Mouse (Mus musculus): ENCODE data around the gene Chd8. TPM values are rescaled to one million over a fixed set of nuclear protein-coding genes. Genes with fewer than 3 reads are reported as not detected.
"Not testable (repeated sequence)": the region's sequence is repeated elsewhere in the genome, so short reads cannot be mapped to it uniquely, and the experiment has no call there.

Chd8 gene
- 33.8 and 40.5 TPM in 2 replicates for polyA plus RNA-seq (2015; fragmentation: Nextera tagmentation; extraction: Ambion mirVana)

DNA sequence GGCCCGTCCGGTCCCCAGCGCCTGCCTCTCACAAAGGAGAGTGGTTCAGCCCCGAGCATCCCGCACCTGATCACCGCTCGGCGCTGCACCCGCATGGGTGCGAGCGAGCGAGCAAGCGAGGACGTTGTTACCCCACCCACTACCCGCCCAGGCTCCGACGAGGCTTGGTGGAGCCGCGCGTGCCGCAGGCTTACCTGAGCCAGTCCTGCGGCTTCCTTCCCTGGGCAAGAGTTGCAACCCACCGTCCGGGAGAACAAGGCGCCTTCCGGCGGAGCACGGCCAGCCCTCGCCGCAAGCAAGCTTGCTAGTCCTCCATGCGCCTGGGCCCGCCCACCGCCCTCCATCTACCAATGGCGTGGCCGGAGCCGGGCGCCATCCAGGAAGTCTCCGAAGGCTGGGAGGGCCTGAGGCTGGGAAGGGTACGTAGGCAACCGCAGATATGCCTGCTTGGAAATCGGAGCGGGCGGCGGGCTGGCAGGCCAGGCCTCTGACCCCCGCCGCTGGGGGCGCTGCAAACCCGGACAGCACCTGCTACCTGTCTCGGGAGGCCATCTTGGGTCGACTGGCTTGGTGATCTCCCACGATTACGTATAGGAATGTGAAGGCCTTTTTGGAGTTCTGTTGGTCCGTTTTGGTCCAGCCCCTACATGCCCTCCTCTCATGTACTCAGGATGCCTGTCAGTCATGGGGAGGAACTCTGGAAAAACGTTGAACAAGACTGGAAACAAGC lies at the start of gene Chd8:
Gene Chd8, minus strand, starts transcription at position 297 of the 730 bp plus-strand sequence.
- Histone ChIP-seq H3K27ac (peak within 1 kb of the TSS; percentile 97), H3K36me3 (peaks cover 16% of the 10 kb centered on the region), H3K27me3 (no peaks in the 10 kb centered on the region), H3K9ac (peak within 1 kb of the TSS; percentile 81), H3K4me2 (peak within 1 kb of the TSS; percentile 75), H3K4me3 (replicated peaks) (peak within 1 kb of the TSS; percentile 81), H3K4me1 (peaks cover 18% of the 10 kb centered on the region), H3K9me3 (replicated peaks) (no peaks in the 10 kb centered on the region)
- peak; percentile 100 for ATAC-seq (replicated peaks; ENCODE audit: low FRiP score)
- under 1% methylated on average over 54 of the region's 54 CpGs for WGBS

DNA sequence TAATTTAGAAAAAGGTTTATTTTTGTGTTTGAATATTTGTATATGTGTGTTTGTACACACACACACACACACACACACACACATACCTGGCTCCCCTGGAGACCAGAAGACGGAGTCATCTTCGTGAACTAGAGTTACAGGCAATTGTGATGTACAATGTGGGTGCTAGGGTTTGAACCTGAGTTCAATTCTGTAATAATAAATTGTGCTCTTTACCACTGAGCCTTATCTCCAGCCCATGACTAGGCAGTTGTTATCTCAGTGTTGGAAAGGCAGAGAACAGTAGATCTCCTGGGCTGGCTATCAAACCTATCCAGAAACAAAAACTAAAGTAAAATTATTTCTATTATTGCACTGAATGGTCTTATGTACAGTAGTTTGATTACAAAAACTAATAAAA lies 48.5 kb upstream of the Chd8 start:
- WGBS = 95% methylated on average over 2 of the region's 2 CpGs
- Histone ChIP-seq H3K27me3 (no peaks in the 10 kb centered on the region), H3K9ac (no peak overlapping the region), H3K4me1 (peaks cover 7% of the 10 kb centered on the region; the same call in 1 of the 2 replicates), H3K4me3 (replicated peaks) (no peak overlapping the region), H3K36me3 (peaks cover 22% of the 10 kb centered on the region), H3K9me3 (replicated peaks) (no peaks in the 10 kb centered on the region), H3K27ac (no peak overlapping the region), H3K4me2 (no peak overlapping the region)
- no peak for ATAC-seq (replicated peaks; ENCODE audit: low FRiP score)

DNA sequence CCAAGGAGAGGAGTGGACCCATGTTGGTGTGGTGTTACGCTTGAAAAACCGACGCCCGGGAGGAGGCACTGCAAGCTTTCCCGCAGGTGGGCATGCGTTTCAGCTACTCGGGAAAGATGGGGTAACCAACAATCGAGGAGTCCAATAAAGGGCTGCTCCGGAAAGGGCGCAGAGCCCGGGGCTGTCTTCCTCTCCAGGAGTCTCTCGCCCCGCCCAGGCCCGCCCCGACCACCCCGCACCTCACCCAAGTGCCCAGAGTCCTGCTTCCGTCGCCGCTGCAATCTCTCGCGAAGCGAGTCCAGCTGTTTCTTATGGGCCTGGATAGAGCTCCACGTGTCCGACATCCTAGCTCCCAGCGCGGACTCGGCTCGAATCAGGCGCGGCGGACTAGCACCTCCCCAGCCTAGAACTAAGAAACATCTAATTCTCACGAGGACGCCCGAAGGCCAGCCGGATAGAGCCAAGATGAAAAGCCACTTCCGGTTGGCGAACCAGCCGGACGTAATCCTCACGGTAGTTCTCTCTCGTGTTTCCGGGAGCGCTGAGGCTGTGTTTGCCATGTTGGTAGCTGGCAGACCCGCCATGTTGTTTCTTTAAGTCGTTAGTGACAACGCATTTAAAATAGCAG lies 47.2 kb upstream of the Chd8 start, which contains the start of gene Mettl3:
Gene Mettl3, minus strand, starts transcription at position 485 of the 628 bp plus-strand sequence.
- under 1% methylated on average over 46 of the region's 46 CpGs for WGBS
- H3K9ac ChIP-seq = peak within 1 kb of the TSS; percentile 57
- H3K36me3 ChIP-seq = peaks cover 19% of the 10 kb centered on the region
- H3K9me3 ChIP-seq (replicated peaks) = no peaks in the 10 kb centered on the region
- peaks cover 7% of the 10 kb centered on the region; the same call in 1 of the 2 replicates for H3K4me1 ChIP-seq
- peak within 1 kb of the TSS; percentile 98 for H3K27ac ChIP-seq
- peak within 1 kb of the TSS; percentile 57 for H3K4me2 ChIP-seq
- H3K27me3 ChIP-seq = no peaks in the 10 kb centered on the region
- peak within 1 kb of the TSS; percentile 65 for H3K4me3 ChIP-seq (replicated peaks)
- ATAC-seq (replicated peaks; ENCODE audit: low FRiP score) = peak; percentile 96

DNA sequence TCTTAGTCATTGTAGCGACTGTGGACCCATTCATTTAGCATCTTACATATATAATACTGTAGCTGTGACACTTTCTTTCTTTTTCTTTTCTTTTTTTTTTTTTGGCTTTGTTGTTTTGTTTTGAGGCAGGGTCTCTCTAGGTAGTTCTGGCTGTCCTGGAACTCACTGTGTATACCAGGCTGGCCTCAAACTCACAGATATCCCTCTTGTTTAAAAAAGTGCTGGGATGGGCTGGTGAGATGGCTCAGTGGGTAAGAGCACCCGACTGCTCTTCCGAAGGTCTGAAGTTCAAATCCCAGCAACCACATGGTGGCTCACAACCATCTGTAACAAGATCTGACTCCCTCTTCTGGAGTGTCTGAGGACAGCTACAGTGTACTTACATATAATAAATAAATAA lies 45.9 kb upstream of the Chd8 start:
- H3K36me3 ChIP-seq = peaks cover 22% of the 10 kb centered on the region
- not testable (repeated sequence) for ATAC-seq (replicated peaks; ENCODE audit: low FRiP score); H3K27ac ChIP-seq; H3K4me2 ChIP-seq; H3K9me3 ChIP-seq (replicated peaks); H3K4me1 ChIP-seq; H3K4me3 ChIP-seq (replicated peaks); H3K9ac ChIP-seq; H3K27me3 ChIP-seq
- WGBS = 89% methylated on average over 3 of the region's 3 CpGs

DNA sequence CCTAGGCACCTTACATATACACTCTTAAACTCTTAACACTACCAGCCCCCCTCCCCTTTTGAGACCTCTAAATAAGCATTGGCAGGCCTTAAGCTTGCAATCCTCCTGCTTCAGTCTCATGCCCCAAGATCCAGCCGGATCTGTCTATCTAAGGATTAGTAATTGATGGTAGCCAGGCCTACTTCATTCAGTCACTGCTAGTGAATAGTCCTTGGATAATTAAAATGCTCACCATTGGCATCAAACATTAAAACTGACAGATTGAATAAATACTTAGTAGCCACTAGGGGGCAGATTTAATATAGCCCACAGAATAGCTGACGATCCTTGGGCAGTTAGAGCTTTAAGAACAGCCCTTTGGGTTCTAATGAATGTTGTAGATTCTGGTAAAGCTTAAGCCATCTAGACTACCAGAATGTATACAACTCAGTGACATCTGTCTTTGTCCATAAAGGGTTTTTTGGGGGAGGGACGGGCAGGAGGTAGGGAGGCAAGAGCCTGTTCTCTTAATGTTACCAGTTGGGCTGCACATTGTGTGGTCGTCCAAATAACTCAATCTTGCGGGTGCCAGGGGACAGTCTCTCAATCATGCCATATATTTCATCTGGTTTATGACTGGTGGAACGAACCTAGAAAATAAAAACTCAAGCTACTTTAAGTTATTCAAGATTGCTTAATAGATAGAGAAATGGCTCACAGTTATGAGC lies 38.1 kb upstream of the Chd8 start:
- H3K36me3 ChIP-seq = peaks cover 92% of the 10 kb centered on the region
- no peak overlapping the region for H3K4me3 ChIP-seq (replicated peaks)
- no peak overlapping the region for H3K4me2 ChIP-seq
- no peak overlapping the region for H3K27ac ChIP-seq
- no peaks in the 10 kb centered on the region for H3K27me3 ChIP-seq
- peak; percentile 37 for ATAC-seq (replicated peaks; ENCODE audit: low FRiP score)
- H3K9ac ChIP-seq = no peak overlapping the region
- H3K4me1 ChIP-seq = no peaks in the 10 kb centered on the region
- H3K9me3 ChIP-seq (replicated peaks) = no peaks in the 10 kb centered on the region
- WGBS = 67% methylated on average over 6 of the region's 6 CpGs

DNA sequence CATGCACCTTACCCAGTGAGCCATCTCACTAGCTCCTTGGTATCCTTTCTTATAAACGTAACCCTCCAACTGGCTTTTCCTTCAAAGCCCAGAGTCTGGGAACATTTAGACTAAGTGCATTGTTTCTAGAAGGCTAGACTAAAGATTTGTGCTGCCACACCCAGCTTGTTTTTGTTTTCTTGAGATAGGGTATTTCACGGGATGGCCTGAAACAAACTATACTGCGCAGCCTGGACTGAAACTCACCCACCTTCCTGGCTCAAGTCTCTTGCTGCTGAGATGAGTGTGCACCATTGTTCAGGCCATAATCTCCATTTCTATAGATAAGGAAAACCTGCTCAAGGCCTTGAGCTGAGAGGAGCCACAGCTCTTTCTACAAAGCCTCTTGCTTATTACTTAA lies 26.6 kb upstream of the Chd8 start:
- no peak overlapping the region for H3K4me3 ChIP-seq (replicated peaks)
- peaks cover 8% of the 10 kb centered on the region for H3K4me1 ChIP-seq
- no peaks in the 10 kb centered on the region for H3K9me3 ChIP-seq (replicated peaks)
- 91% methylated on average over 3 of the region's 3 CpGs for WGBS
- no peak overlapping the region for H3K9ac ChIP-seq
- H3K36me3 ChIP-seq = peaks cover 49% of the 10 kb centered on the region
- H3K4me2 ChIP-seq = no peak overlapping the region
- H3K27me3 ChIP-seq = no peaks in the 10 kb centered on the region
- no peak for ATAC-seq (replicated peaks; ENCODE audit: low FRiP score)
- no peak overlapping the region for H3K27ac ChIP-seq

DNA sequence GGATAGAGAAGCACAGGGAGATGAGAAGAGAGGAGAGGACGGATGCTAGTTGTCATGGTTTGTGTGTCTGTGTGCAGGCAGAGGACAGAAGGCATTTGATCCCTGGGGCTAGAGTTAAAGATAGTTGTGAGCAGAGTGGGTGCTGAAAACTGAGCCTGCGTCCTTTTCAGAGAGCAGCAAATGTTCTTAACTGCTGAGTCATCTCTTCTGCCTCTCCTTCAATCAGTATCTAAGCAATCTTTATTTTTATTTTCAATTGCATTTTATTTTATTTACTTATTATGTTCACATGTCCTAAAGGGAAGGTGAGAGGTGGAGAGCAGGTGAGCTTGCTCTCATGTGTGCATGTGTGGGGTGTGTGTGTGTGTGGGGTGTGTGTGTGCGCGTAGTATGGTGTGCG lies 26.0 kb upstream of the Chd8 start:
- no peaks in the 10 kb centered on the region for H3K9me3 ChIP-seq (replicated peaks)
- H3K36me3 ChIP-seq = peaks cover 45% of the 10 kb centered on the region
- no peak overlapping the region for H3K4me3 ChIP-seq (replicated peaks)
- WGBS = 97% methylated on average over 5 of the region's 5 CpGs
- H3K4me2 ChIP-seq = no peak overlapping the region
- no peak for ATAC-seq (replicated peaks; ENCODE audit: low FRiP score)
- no peaks in the 10 kb centered on the region for H3K27me3 ChIP-seq
- H3K4me1 ChIP-seq = peaks cover 8% of the 10 kb centered on the region
- H3K9ac ChIP-seq = no peak overlapping the region
- H3K27ac ChIP-seq = no peak overlapping the region

DNA sequence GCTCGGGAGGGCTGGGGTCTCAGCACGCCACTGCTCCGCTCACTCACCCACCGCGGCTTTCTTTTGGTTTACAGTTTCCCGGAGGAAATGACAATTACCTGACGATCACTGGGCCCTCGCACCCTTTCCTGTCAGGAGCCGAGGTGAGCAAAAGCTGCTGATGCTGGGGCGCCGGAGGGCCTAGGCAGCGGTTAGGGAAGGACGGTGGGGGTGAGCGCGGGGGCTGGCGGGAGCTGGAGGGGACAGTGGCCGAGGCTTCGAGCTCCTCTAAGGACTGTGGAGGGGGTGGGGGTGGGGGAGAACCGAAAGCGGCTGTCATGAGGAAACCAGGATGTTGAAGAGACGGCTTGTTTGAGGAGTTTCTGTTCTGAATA lies 22.2 kb upstream of the Chd8 start:
- peaks cover 16% of the 10 kb centered on the region for H3K4me1 ChIP-seq
- no peaks in the 10 kb centered on the region for H3K27me3 ChIP-seq
- H3K36me3 ChIP-seq = peaks cover 18% of the 10 kb centered on the region; the same call in 1 of the 2 replicates
- ATAC-seq (replicated peaks; ENCODE audit: low FRiP score) = peak; percentile 47
- 2% methylated on average over 21 of the region's 21 CpGs for WGBS
- H3K27ac ChIP-seq = peak overlapping the region; percentile 89
- H3K4me2 ChIP-seq = peak overlapping the region; percentile 70
- peak overlapping the region; percentile 74 for H3K9ac ChIP-seq
- peak overlapping the region; percentile 83 for H3K4me3 ChIP-seq (replicated peaks)
- no peaks in the 10 kb centered on the region for H3K9me3 ChIP-seq (replicated peaks)

DNA sequence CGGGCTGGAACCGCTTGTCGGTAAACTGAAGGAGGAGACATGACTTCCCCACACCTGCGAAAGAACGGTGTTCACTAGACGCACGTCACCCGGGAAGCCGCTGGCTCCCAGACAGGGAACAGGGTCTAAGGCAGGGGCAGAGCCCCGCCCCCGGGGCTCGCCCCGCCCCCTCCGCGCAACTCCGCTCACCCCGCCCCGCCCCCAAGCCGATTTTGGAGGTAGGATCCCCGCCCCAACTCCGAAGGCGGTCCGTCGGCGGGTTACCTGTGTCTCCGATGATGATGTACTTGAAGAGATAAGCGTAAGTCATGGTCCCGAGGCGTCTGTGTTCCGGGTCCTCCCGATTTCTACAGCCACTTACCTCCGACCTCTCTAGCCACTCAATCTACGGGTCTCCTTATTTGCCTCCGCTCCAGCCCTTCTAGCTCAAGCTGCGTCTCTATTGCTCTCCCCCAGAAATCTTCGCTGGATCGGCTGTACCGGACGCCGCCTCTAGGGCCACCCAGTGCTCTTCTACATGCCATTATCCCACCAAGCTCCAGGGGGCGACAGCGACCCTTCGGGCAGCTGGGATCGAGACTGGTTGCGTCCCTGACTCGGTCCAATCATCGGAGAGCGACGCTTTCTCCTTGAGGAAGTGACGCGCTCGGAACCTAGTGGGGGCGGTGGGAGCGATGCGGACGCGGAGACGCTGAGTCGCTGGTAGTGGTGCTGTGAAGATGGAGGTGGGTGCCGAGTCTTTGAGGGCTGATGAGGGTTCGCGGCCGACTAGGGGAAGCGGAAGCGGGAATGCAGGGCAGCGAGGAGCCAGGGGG lies 21.6 kb upstream of the Chd8 start, which contains the start of the genes Tox4 and Rab2b:
Gene Tox4, plus strand, starts transcription at position 215 of the 815 bp plus-strand sequence.
Gene Rab2b, minus strand, starts transcription at position 614 of the 815 bp plus-strand sequence.
- WGBS = under 1% methylated on average over 66 of the region's 66 CpGs
- H3K36me3 ChIP-seq = peaks cover 19% of the 10 kb centered on the region; the same call in 1 of the 2 replicates
- peak within 1 kb of the TSS; percentile 93 for H3K27ac ChIP-seq
- no peaks in the 10 kb centered on the region for H3K27me3 ChIP-seq
- peak within 1 kb of the TSS; percentile 83 for H3K4me3 ChIP-seq (replicated peaks)
- H3K9ac ChIP-seq = peak within 1 kb of the TSS; percentile 74
- peak within 1 kb of the TSS; percentile 74 for H3K4me2 ChIP-seq
- no peaks in the 10 kb centered on the region for H3K9me3 ChIP-seq (replicated peaks)
- H3K4me1 ChIP-seq = peaks cover 16% of the 10 kb centered on the region
- ATAC-seq (replicated peaks; ENCODE audit: low FRiP score) = peak; percentile 99

DNA sequence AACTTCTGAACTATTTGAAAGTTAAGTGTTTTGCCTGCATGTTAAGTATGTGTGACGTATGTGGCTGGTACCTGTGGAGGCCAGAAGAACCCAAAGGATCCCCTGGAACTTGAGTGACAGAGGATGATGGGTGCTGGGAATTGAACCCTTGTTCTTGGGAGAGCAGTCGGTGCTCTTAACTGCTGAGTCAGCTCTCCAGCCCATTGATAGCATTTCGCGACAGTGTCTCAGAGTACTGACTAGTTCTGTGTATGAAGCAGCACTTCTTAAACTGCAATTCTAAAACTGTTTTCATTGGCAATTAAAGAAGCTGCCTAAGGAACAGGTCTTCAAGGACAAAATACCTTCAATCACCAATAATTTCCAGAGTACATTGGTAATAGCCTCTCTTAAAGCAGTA lies 19.6 kb upstream of the Chd8 start:
- no peak for ATAC-seq (replicated peaks; ENCODE audit: low FRiP score)

DNA sequence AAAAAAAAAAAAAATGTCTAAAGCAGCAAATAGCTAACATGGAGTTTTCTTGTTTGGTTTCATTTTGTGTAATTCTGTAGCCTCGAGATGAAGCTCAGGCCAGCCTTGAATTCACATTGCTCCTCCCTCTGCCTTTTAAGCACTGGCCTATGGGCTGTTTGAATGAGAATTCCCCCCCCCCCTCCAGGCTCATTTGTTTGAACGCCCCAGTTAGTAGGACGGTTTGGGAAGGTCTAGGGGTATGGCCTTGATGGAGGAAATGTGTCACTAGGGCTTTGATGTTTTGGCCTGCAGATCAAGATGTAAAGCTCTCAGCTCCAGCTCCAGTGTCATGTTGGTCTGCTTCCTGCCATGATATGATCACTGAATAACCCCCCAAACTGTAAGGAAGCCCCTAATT lies 15.2 kb upstream of the Chd8 start:
- Histone ChIP-seq H3K27me3 (no peaks in the 10 kb centered on the region), H3K27ac (no peak overlapping the region), H3K36me3 (peaks cover 40% of the 10 kb centered on the region), H3K4me3 (replicated peaks) (no peak overlapping the region), H3K4me1 (no peaks in the 10 kb centered on the region), H3K4me2 (no peak overlapping the region), H3K9ac (no peak overlapping the region), H3K9me3 (replicated peaks) (no peaks in the 10 kb centered on the region)
- no peak for ATAC-seq (replicated peaks; ENCODE audit: low FRiP score)
- WGBS = 67% methylated on average over 3 of the region's 3 CpGs

More for the DNA sequence above, 19.6 kb upstream of the Chd8 start:
- Histone ChIP-seq H3K27me3 (no peaks in the 10 kb centered on the region), H3K36me3 (peaks cover 28% of the 10 kb centered on the region; the same call in 1 of the 2 replicates), H3K9ac (no peak overlapping the region), H3K4me3 (replicated peaks) (no peak overlapping the region), H3K9me3 (replicated peaks) (no peaks in the 10 kb centered on the region), H3K4me1 (peaks cover 16% of the 10 kb centered on the region), H3K4me2 (no peak overlapping the region), H3K27ac (no peak overlapping the region)
- WGBS = 90% methylated on average over 4 of the region's 4 CpGs

Measured in kidney, embryonic 15.5 days (tissue).